Mouse (Mus musculus): ENCODE results near the gene Gm14410.
"Not testable (repeated sequence)": the region's sequence is repeated elsewhere in the genome, so short reads cannot be mapped to it uniquely, and the experiment has no call there.

The Gm14410 gene

DNA sequence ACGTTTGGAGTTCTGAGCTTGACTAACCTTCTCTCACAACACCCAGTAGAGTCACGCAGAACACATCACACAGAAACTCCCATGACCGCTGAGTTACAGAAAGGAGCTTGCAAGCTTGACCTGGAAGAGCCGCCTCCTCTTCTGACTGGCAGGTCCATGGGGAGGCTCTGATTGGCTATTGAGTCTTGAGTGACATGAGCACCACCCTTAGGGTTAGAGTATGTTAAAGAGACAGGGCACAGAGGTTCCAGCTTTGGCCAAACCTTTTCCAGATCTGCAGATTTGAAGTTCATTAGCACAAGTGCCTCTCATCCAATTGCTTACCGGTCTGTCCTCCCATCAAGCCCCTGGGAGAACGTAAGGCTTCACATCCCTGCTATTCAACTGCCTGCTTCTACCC is at the start of gene Gm14410:
Gm14410 (minus strand) TSS at position 81 of the 400 bp plus-strand sequence.
- not testable (repeated sequence) for H3K36me3 ChIP-seq (ENCODE audit: control insufficient read depth, insufficient read depth, low read length, poor library complexity, severe bottlenecking); H3K27me3 ChIP-seq (ENCODE audit: control insufficient read depth, insufficient read depth, low read length, poor library complexity, severe bottlenecking); DNase-seq (ENCODE audit: low read depth, low spot score)

DNA sequence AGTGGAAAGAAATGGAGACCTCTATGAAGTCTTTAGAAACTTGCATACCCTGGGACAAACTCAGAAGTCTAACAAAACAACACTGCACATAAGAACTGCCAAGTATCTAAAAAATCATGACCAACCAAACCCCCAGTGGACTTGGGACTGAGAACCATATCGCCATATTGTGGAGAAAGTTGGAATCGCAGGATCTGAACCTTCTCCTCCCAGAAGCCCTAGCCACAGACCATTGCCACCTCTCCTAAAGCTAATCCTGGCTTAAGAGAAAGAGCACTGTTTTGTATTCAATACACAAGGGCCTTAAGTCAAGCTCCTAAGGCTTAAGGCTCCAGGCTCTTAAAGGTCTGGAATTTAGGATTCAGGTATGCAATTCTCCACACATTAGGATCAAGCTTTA is 41.2 kb upstream of the Gm14410 start:
- not testable (repeated sequence) for DNase-seq (ENCODE audit: low read depth, low spot score); H3K36me3 ChIP-seq (ENCODE audit: control insufficient read depth, insufficient read depth, low read length, poor library complexity, severe bottlenecking); H3K27me3 ChIP-seq (ENCODE audit: control insufficient read depth, insufficient read depth, low read length, poor library complexity, severe bottlenecking)

DNA sequence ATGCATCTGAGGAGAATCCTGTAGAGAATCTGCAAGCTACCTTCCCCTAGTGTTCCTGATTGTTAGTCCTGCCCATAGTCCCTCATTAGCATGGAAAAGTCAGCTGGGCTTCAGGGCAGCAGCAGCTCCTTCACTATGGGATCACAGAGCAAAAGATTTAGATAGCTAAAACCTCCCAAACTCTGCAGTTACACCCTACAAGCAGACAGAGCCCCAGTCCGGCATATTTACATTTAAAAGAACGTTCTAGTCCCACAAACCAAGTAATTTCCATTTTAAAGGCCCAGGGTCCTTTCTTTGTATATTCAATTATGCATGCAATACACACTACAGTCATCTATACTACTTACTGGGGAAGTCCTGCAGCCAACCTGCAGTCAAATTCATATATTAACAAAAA is 24.2 kb upstream of the Gm14410 start:
- not testable (repeated sequence) for H3K27me3 ChIP-seq (ENCODE audit: control insufficient read depth, insufficient read depth, low read length, poor library complexity, severe bottlenecking); DNase-seq (ENCODE audit: low read depth, low spot score); H3K36me3 ChIP-seq (ENCODE audit: control insufficient read depth, insufficient read depth, low read length, poor library complexity, severe bottlenecking)

DNA sequence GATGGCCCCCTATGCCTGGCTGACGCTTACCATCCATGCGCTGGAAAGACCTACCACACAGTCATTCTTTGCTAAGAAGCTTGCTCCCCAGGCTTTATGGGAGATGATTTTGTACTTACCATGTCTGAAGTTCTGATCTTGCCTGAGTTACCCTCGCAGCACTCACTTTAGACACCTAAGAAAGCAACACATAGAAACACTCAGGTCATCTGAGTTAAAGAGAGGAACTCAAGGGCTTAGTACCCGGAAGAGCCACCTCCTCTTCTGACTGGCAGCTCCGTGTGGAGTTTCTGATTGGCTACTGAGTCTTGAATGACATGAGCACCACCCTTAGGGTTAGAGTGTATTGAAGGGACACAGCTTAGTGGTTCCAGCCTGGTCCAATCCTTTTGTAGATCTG is 33.5 kb downstream of the Gm14410 start:
- H3K36me3 ChIP-seq (ENCODE audit: control insufficient read depth, insufficient read depth, low read length, poor library complexity, severe bottlenecking); H3K27me3 ChIP-seq (ENCODE audit: control insufficient read depth, insufficient read depth, low read length, poor library complexity, severe bottlenecking); DNase-seq (ENCODE audit: low read depth, low spot score): not testable (repeated sequence)

All from splenic B cell, adult 2 months (primary cell).